Mouse (Mus musculus): ENCODE data around the gene Gm49380.

- no peak for TF ChIP-seq CTCF (IDR thresholded peaks at IDR 0.05; ENCODE audit: low read depth, low read length)
- no peak for TF ChIP-seq POLR2A (IDR thresholded peaks at IDR 0.05; ENCODE audit: extremely low read depth, insufficient read depth, low read length)
Measured at GRCm38 (mm10) chr9:44070844-44071231, 42.5 kb downstream of the Gm49380 start.

Data from liver, adult 2 months (tissue).